Mouse (Mus musculus) T-helper 1 cell (primary cell): ENCODE results near the gene 2010111I01Rik.
"Not testable (repeated sequence)": the region's sequence is repeated elsewhere in the genome, so short reads cannot be mapped to it uniquely, and the experiment has no call there.

Experiments
- in situ Hi-C: fragments of 300-600 bp; cut with MboI, MseI; formaldehyde crosslinking; loops from one replicate; pipeline ENCODE4 v1.15.1; 2025; ENCODE audit warnings: high pct_unique_total_duplicates

2010111I01Rik gene

GRCm38 (mm10) chr13:63336335-63336734 is 371.6 kb downstream of the 2010111I01Rik start:
- in situ Hi-C loops, result no loop called here

GRCm38 (mm10) chr13:63337239-63337960 is 372.7 kb downstream of the 2010111I01Rik start:
- in situ Hi-C loops, result no loop called here

- in situ Hi-C loops, result no loop called here
Observed at GRCm38 (mm10) chr13:63339946-63340345, 375.3 kb downstream of the 2010111I01Rik start.

GRCm38 (mm10) chr13:63342781-63343180 is 378.1 kb downstream of the 2010111I01Rik start:
- in situ Hi-C loops, result no loop called here

GRCm38 (mm10) chr13:63344481-63344880 is 379.8 kb downstream of the 2010111I01Rik start:
- in situ Hi-C loops, result no loop called here

GRCm38 (mm10) chr13:63345476-63346225 is 381.0 kb downstream of the 2010111I01Rik start:
- in situ Hi-C loops, result no loop called here

- in situ Hi-C loops, result no loop called here
Observed at GRCm38 (mm10) chr13:63347639-63348038, 382.9 kb downstream of the 2010111I01Rik start.

- in situ Hi-C loops, result no loop called here
Observed at GRCm38 (mm10) chr13:63350076-63350475, 385.4 kb downstream of the 2010111I01Rik start.

- in situ Hi-C loops, result not testable (repeated sequence)
Observed at GRCm38 (mm10) chr13:63353312-63353711, 388.6 kb downstream of the 2010111I01Rik start.

- in situ Hi-C loops, result no loop called here
Observed at GRCm38 (mm10) chr13:63356101-63356500, 391.4 kb downstream of the 2010111I01Rik start.

GRCm38 (mm10) chr13:63356558-63356957 is 391.9 kb downstream of the 2010111I01Rik start:
- in situ Hi-C loops, result no loop called here

GRCm38 (mm10) chr13:63359393-63359792 is 394.7 kb downstream of the 2010111I01Rik start:
- in situ Hi-C loops, result no loop called here

GRCm38 (mm10) chr13:63360111-63360885 is 395.6 kb downstream of the 2010111I01Rik start:
- in situ Hi-C loops, result no loop called here

GRCm38 (mm10) chr13:63361755-63362154 is 397.1 kb downstream of the 2010111I01Rik start:
- in situ Hi-C loops, result no loop called here

- in situ Hi-C loops, result no loop called here
Observed at GRCm38 (mm10) chr13:63373460-63374166, 408.9 kb downstream of the 2010111I01Rik start.
